Mouse (Mus musculus) ES-Bruce4 (cell line): ENCODE results near the gene Dock7.

Source experiments
- CTCF ChIP-seq: IDR thresholded peaks from one replicate; pipeline ENCODE4 v1.8.1; 2011; ENCODE audit warnings: low read depth, low read length
- EP300 ChIP-seq: IDR thresholded peaks from 2 replicates; pipeline ENCODE4 v1.6.1; 2011; ENCODE audit warnings: low read depth, low read length; ENCODE audit not compliant: insufficient read depth

DNA sequence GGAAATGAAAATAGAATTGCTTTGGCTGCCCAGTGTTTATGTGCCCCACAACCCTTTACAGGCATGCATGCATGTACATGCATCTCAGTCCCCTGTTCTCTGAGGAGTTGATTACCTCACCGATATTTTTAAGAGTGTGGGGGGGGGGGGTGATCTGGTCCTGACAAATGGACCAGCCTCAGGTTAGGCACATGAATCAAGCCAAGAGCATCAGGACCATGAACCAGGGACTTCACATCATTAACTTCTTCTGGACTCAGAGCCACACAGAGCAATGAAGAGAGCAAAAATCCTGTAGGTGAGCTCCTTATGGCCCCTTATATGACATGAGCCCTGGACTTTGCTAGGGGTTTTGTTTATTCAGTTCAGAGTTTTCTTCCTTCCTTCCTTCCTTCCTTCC is 2.1 kb upstream of the Dock7 start:
- TF ChIP-seq CTCF (no peak), EP300 (no peak)
